Mouse (Mus musculus) spleen, postnatal 36 days (tissue): ENCODE data around the gene Sfxn2.

Experiments used
- DNase-seq, 2 experiments: peaks; one replicate each; pipeline ENCODE4 v3.0.0; 2022; ENCODE audit warnings: low spot score in 2 of 2, mixed read lengths in 1 of 2

Gene Sfxn2

DNA sequence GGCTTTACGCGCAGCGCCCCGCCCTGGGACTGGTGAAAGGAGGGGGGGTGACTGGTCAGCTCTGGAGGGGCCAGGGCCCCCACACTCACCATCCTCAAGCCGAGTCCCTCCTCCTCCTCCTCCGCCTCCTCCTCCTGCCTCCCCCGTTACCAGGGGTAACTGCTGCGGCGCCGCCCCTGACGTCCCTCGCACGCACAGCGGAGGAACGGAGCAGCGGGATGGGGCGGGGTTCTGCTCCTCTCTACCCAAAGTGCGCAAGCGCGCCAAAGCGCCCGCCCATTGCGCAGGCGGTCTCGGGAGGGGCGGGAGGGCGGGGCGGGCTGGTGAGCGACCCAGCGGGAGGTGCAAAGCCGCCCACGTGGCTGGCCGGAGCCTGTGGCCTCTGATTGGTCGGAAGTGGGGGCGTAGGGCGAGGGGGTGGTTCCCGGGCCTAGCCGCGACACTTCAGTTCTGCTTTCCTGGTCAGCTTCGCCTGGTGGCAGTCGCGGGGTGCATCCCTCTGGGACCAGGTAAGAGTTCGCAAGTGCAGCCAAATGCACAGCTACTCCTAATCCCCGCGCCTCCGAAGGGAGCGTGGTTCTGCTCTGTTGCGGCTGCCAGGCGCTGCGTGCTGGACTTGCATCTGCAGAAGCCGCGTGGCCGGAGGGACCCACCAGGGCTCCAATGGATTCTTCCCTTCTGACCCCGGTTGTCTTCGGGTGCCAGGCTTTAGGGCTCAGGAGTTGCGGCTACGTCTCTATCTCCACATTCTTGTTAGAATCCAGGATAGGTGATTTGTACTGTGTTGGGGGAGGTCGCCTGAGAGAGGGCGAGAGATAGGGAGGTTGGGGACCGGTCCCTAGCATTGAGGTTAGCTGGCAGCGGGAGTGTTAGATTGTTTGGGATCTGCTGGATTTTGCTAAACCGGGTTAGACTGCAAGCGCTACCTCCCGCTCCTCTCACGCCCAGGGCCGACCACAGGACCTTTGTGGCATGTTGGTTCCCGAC, at the start of gene Sfxn2, which contains the start of gene Arl3:
TSS of gene Sfxn2 (plus strand) at position 415 of the 987 bp plus-strand sequence.
TSS of gene Arl3 (minus strand) at position 248 of the 987 bp plus-strand sequence.
- peak; percentile 96 for DNase-seq

DNA sequence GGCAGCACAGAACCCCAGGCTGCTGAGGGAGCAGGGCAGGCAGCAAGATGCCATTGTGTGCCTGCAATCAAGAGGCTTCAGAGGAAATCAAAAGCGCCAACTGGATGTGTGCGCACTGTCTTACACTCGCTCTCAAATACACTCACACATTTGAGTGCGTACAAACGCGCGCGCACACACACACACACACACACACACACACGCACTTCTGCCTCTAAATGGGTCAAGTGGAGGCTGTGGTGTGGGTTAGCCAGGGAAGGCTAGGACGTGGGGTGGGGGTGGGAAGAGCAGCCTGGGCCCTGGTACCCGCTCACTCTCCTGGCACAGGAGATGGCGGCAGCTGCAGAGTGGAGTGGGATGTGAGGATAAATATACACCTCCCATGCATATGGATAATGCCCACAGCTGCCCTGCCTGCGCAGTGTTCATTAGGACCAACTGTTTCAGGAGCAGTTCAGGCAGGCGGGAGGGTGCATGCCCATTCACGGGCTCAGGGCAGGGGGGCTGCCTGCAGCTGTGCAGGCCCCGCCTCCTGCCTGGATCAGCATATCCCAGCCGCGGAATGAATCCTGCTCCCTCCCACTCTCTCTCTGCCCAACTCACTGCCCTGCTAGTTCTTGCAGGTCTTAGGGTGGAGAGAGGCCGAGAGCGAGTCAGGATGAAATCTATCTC, 49.5 kb upstream of the Sfxn2 start:
- DNase-seq, result no peak

DNA sequence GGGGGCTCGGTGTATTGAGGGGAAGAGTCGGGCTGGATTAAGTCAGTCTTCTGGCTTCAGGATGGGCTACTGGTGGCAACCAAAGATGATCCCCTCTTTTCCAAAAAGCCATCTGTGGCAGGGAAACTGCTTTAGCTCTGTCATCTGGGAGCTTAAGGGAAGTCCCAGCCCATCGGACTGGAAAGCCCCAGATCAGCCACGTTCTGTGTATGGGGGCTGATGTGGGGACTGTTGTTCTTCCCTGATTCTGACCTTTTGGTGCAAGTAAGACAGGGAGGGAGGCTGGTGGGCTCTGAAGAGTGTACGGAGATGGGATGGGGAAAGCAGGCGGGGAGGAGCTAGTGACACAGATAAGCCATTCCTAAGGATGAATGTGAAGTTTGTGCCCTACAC, 49.0 kb upstream of the Sfxn2 start:
- no peak for DNase-seq

DNA sequence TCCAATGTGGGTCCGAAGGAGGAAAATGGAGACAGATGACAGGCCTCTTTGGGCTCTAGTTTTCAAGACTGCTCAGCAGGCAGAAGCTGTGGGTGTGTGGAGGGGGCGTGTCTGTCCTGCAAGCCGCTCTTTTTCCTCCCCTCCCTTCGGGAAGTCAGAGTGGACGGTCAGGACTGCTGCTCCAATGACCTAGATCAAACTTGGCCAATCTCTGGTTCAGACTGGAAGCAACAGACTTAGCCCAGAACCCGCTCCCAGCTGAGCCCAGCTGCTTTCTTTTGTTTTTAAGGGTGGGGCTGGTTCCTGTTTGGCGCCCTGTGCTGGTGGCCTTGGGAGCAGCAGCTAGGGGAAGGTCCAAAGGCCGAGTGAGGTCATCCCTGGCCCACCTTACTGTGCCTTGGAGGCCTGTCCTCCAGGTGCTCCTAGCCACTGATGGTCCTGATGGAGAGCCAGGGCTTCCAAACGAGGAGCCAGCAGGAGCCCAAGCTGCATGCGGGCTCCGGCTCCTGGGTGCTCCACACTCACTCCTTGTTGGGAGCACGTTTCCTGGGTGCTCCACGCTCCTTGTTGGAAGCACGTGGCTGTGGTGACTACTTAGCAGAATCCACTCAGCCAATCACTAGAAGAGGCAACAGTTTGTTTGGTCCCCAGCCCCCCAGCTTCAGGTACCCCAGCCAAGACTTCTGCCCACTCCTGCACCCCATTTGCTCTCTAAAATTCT, 48.4 kb upstream of the Sfxn2 start:
- peak in 1 of 2 experiments; percentile 38 for DNase-seq

DNA sequence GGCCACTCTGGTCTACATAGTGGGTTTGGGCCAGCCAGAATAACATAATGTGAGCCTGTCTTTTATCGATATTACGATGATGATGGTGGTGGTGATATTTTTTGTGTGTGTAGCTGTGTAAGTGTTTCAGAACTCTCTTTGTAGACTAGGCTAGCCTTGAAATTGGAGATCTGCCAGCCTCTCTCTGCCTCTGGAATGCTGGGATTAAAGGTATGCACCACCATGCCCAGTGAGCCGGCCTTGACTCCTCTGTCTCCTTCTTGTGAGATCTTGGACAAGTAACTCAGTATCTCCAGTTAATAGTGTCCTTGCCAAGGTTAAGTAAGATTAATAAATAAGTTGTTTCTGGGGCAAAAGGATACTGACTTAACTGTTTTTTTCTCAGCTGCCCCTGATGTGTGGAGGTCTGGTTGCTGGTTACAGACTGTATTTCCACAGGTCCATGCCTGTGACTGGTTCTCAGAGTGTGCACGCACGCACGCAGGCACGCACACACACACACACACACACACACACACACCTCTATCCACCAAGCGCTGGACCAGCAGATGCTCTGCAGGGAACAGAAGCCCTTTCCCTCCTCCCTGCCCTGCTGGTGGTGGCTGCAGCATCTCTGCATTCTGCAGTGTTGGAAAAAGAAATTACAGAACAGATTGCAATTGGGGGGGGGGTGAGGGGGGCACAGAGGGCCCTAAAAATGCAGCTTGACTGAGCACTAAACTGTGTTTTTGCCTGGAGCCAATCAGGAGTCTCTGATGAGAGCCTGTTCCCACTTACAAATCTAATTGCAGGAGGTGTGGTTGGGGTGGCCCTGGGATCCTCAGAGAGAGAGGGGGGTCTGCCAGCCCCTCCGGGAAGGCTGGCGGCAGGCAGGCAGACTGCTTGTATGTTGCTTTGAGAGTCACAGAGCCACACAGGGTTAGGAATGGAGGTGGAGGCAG, 47.2 kb upstream of the Sfxn2 start:
- no peak for DNase-seq

DNA sequence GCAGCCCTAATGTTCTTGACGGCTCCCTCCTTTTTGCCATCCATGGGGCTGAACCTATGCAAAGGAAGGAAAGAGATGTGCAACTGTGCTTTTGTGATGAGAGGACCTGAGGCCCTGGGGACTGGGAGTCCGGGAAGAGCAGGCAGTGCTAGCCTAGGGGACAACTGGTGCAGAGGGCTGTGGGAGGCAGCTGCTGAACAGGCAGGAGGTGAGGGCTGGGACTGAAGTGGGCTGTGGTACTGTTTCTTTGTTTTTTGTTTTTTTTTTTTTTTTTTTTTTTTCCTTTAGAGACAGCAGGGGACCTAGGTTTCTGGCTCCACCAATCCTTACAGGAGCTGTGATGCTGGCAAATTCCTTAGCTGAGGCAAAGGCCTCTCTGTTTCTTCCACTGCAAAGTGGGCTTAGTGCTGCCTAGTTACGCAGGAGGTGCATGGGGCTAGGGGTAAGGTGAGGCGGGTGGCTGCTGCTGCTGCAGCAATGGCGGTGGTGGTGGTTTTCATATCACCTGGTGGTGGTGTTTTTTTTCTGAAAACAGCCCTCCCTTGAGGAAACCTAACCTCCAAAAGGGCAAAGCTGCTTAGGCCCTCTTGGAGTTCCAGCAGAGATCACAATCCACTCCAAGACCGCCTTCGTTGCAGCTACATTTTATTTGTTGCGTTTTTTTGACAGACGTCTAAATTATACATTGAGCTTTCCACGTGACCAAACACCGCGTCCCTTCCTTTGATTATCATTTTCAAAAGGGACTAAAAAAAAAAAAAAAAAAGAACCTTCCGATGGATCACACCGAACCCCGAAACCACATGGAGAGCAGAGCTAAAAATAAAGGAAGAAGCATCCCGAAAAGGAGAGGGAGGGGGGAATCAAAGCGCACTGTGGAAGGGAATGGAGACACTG, 45.3 kb upstream of the Sfxn2 start:
- no peak for DNase-seq

DNA sequence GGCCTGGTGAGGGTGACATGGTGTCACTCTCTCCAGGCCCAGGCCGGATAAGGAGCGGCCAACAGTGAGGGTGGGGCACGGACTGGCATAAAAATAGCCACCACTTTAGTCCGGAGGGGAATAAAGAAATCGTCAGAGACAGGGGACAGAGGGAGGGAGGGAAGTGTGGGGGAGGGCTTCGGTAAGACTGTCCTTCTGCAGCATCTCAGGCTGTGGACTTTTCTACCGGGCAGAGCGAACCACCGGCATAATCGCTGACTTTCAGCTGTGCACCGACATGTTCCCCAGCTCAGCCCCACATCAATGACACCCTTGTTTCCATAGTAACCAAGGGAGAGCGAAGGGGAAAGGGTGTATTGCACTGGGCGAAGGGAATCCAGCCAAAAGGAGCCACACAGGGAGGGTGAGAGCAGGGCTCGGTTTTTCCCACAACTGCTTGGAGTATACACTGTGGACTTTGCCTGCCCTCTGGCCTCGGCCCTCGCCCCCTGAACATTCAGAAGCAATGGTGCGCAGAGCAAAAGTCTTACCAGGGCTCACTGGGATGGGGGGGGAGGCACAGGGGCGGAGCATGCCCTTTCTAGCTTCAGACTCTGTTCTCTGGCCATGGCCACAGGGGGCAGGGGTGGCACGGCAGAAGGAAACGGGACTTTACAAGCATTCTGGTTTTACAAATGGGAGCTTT, 44.5 kb upstream of the Sfxn2 start:
- DNase-seq, result peak; percentile 73 to 77

DNA sequence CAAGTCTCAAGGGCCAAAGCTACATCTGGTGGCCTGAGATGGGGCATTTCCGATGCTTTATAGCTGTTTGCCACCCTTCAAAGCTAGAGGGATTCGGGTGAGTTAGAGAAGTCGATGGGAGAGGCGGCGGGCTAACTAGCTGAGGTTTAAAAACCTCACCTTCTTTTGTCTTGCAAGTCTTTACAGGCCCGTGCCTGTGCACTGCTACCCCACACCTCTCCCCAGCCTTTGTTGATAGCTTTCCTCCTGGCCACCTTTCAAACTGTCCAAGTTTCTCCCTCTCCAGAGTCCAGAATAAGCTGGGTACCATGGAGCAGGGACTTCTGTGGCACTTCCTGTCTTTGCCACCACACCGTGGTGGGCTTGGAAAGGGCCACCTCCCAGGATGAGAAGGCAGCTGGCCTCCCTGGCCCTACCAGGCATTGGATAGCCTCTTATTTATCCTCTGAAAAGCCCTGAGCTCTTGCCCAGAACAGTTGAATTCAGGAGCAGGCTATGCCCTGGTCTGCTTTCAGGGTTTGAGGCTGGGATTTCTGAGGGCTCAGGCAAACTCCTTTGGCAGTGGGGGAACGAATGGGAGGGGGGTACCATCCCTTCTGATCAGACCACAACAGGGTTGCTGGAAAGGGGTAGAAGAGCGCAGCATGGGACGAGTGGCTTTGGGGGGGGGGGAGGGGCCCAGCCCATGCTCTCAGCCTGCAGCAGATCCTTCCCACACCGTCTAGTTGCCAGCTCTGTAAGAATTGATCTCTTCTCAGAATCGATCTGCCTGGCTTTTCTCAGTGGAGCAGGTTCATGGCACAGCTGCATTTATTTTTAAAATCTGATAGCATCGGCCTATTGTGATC, 43.3 kb upstream of the Sfxn2 start:
- DNase-seq, result no peak

DNA sequence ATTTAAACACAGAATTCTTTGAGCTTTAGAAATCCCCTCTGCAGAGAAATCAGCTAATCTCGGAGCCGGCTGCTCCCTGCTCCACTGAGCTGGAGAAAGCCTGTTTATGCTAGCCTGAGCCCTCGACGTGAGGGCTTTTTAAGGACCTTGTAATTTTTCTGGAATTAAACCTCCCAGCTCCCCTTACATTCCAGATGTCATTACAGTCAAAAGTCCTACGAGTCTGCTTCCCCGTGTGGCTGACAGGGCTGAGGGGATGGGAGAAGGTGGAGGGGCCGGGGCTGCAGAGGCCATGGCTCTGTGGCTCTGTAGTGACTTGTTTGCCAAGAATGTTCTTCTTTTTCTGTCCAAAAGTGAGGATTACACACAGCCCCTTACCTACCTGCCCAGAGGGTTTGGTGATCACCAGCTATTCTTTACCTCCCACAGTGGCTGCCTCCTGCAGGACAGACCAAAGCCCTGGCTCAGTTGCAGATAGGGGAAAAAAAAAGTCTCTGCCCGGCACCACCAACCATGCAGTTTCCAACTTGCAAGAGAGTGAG, 42.6 kb upstream of the Sfxn2 start:
- DNase-seq, result no peak

DNA sequence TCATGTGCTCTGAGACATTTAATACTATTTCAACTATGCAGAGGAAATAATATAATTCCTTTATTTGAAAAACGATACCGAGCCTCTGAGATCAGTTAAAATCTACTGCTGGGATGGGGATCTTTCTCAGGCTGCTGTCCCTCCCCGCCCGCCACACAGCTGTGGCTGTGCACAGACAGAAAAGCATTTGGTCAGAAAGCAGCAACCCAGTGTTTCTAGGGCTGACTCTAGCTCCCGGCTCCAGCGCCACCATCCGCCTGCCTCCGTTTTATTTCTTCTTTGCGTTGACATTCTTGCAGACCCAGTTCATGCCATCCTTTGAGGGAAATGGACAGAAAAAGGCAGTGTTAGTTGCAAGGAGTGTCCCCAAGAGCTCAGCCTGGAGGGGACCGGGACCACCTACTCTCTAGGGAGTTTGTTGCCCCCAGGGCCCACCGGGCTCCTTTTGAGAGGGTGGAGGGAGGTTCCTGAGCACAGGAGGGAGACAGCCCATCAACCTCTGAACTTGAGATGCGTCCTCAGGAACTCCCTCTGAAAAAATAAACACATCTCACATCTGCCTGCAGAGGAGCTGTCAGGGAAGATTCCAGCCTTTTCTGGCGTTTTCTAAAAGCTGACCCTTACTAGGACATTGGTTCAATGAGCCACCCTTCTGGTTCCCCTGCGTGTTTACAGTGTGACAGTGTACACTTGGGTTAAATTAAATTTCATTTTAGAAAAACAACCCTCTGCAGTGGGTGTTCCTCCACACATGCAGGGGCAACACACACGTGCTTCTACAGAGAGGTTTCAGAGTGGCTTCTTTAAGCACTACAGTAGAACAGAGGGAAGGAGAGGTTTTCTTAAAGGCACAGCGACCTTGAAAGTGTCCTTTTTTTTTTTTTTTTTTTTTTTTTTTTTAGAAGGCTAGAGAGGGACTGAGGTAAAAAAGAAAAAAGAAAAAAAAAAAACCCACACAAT, 41.8 kb upstream of the Sfxn2 start:
- DNase-seq, result no peak

DNA sequence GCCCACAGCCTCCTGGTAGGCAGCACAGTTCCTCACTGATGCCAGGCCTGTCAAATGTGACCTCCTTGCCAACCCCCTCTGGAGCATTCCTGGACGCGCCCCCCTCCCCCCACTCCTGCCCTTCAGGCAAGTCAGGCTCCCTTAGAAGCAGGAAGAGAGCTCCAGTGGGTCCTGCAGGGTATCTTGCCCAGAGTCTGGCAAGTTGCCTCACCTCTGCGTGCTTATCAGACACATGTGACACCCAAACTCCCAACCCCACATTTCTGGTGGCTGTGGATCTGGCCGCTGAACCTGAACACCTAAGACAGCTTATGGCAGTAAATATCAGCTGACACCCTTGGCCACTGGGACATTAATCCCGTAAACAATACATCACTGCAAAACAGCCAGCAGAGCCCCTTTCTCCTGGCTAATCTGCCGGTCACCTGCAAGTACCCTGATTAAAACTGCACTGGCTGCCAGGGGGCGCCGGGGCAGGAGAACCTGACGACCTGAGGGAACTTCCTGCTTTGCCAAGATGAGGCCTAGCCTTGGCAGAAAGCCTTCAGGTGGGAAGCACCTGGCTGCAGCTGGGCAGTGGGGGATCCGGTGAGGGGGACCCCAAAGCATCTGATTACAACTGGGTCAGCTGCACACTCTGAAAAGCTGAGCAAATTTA, 41.0 kb upstream of the Sfxn2 start:
- peak in 1 of 2 experiments; percentile 62 for DNase-seq

DNA sequence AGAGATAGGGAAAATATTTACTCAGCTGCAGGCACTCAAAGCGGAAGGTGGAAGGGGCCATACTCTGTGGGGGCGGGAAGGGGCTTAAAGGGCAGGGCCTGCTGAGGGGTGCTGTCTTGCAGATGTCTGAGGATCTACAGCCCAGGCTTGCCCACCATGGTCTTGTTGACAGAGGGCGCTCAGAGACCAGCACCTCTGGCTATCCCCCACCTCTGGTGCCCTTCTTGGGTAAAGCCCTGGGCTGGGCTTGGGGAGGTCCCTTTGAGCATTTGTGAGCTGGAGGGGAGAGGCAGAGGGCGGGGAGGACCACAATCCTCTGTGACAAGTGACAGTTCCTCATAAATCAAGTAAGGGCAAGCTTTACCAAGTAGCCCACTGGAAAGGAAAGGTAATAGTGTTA, 40.1 kb upstream of the Sfxn2 start:
- DNase-seq, result no peak

DNA sequence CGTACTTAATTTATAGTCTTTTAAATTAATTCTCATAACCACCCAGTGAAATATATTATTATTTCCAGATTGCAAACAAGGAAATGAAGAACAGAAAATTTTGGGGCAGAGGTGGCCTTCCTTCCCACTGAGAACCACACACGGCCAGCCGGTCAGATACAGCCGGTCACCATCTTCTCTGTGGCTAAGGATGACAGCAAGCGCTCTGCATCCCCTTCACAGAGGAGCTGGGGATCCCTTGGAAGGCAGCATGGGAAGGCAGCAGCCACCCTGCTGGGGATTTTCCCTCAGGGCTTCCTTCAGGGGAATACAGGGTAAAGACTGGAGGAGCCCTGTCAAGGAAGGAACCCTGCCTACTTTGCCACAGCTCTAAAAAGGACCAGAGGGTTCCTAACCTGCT, 39.6 kb upstream of the Sfxn2 start:
- no peak for DNase-seq

DNA sequence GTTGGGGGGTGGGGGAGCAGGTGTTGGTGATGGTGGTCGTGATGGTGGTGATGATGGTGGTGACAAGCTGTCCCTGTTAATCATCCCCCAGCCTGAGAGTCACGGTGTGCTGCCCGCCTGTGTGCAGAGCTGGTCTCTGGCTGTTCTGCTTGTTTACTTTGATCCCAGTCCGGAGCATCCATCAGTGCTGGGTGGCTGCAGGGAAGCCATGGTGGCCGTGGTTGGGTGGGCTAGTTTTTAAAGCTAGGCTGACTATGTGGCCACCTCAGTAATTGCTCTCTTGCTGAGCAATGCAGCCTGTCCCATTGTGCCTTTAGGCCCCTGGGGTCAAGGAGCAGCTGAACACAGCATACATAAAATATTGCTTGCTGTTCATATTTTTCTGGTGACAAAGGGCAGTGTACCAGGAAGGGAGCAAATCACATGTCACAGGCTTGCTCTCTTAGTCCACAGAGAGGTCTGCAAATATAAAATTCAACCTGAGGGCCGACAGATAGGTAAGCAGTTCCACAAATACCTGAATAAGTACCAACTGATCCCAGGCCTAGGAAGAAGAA, 38.5 kb upstream of the Sfxn2 start:
- DNase-seq, result no peak

DNA sequence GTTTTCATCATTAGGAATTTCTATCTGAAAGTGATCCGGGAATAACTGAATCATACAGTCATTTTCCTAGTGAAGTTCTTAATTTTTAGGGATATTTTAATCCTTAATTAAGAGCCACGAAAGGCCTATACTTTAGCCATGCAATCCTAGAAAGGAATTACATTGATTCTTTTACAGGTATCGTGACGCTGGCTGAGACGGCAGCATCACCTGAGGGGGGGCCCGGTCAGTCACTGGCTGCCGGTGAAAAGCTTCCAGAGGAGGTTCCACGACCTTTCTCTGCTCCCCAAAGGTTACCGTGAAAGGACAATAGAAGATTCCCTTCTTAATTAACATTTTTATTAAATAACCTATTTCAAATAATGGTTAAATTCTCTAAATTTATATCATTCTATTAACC, 35.8 kb upstream of the Sfxn2 start:
- no peak for DNase-seq

DNA sequence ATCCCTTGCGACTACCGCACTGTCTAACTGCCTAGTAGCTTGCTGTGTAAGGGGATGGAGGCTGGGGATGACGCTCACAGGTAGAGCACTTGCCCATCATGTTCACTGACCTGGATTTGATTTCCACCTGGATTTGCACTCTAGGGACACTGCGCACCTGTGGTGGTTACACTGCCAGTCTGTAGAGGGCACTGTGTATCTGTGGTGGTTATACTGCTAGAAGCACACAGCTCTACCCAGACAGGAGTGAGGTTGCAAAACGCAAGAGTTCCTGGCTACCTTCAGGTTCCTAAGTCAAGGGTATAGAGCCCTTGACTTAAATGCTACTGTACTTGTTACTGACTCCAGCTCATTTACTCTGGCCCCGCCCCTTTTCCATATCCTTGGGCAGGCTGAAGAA, 35.0 kb upstream of the Sfxn2 start:
- no peak for DNase-seq
